Mouse (Mus musculus): ENCODE measurements around the gene Olfr706. TPM values are rescaled to one million over a fixed set of nuclear protein-coding genes. Genes with fewer than 3 reads are reported as not detected.

Gene Olfr706
- polyA plus RNA-seq (2012; rRNA removed): not detected in 2 replicates

GRCm38 (mm10) chr7:106888062-106888461 lies at the start of gene Olfr706:
Gene Olfr706, minus strand, starts transcription at chr7:106888162.

GRCm38 (mm10) chr7:106932119-106932518 lies 44.2 kb upstream of the Olfr706 start, which contains the start of gene Olfr709-ps1:
Gene Olfr709-ps1, minus strand, starts transcription at chr7:106932219.

GRCm38 (mm10) chr7:106907676-106908075 lies 19.7 kb upstream of the Olfr706 start, which contains the start of gene Olfr1532-ps1:
Gene Olfr1532-ps1, plus strand, starts transcription at chr7:106908001.

GRCm38 (mm10) chr7:106901141-106901540 lies 13.2 kb upstream of the Olfr706 start, which contains the start of gene Olfr707:
Gene Olfr707, minus strand, starts transcription at chr7:106901241.

GRCm38 (mm10) chr7:106876791-106877190 lies 11.2 kb downstream of the Olfr706 start, which contains the start of gene Olfr705:
Gene Olfr705, minus strand, starts transcription at chr7:106876891.

GRCm38 (mm10) chr7:106862885-106863284 lies 25.1 kb downstream of the Olfr706 start, which contains the start of gene Olfr704:
Gene Olfr704, plus strand, starts transcription at chr7:106863185.

GRCm38 (mm10) chr7:106843060-106843459 lies 44.9 kb downstream of the Olfr706 start, which contains the start of gene Olfr703:
Gene Olfr703, plus strand, starts transcription at chr7:106843360.

GRCm38 (mm10) chr7:106833793-106834192 lies 54.2 kb downstream of the Olfr706 start, which contains the start of gene Olfr702:
Gene Olfr702, minus strand, starts transcription at chr7:106833893.

Other genes with a start within 250 kb of the Olfr706 start
- gene Olfr693, start 207.6 kb downstream of the Olfr706 start, polyA plus RNA-seq (2012; rRNA removed): not detected in 2 replicates
- not detected in 2 replicates for gene Olfr694, start 196.3 kb downstream of the Olfr706 start, polyA plus RNA-seq (2012; rRNA removed)
- gene Olfr695, start 171.8 kb downstream of the Olfr706 start, polyA plus RNA-seq (2012; rRNA removed): not detected in 2 replicates
- not detected in 2 replicates for gene Olfr697, start 145.7 kb downstream of the Olfr706 start, polyA plus RNA-seq (2012; rRNA removed)
- gene Olfr698, start 132.8 kb downstream of the Olfr706 start, polyA plus RNA-seq (2012; rRNA removed): not detected in 2 replicates
- gene Olfr699, start 95.0 kb downstream of the Olfr706 start, polyA plus RNA-seq (2012; rRNA removed): not detected in 2 replicates
- gene Olfr700, start 79.3 kb downstream of the Olfr706 start, polyA plus RNA-seq (2012; rRNA removed): not detected in 2 replicates
- gene Olfr701, start 74.0 kb downstream of the Olfr706 start, polyA plus RNA-seq (2012; rRNA removed): not detected in 2 replicates
- gene Olfr702, start 54.3 kb downstream of the Olfr706 start, polyA plus RNA-seq (2012; rRNA removed): not detected in 2 replicates
- gene Olfr703, start 44.8 kb downstream of the Olfr706 start, polyA plus RNA-seq (2012; rRNA removed): not detected in 2 replicates
- not detected in 2 replicates for gene Olfr704, start 25.0 kb downstream of the Olfr706 start, polyA plus RNA-seq (2012; rRNA removed)
- gene Olfr705, start 11.3 kb downstream of the Olfr706 start, polyA plus RNA-seq (2012; rRNA removed): not detected in 2 replicates
- not detected in 2 replicates for gene Olfr707, start 13.1 kb upstream of the Olfr706 start, polyA plus RNA-seq (2012; rRNA removed)
- not detected in 2 replicates for gene Olfr1532-ps1, start 19.8 kb upstream of the Olfr706 start, polyA plus RNA-seq (2012; rRNA removed)
- gene Olfr709-ps1, start 44.1 kb upstream of the Olfr706 start, polyA plus RNA-seq (2012; rRNA removed): not detected in 2 replicates
- not detected in 2 replicates for gene Olfr710, start 60.1 kb upstream of the Olfr706 start, polyA plus RNA-seq (2012; rRNA removed)
- gene Olfr6, start 75.8 kb upstream of the Olfr706 start, polyA plus RNA-seq (2012; rRNA removed): not detected in 2 replicates
- not detected in 2 replicates for gene Olfr711, start 87.3 kb upstream of the Olfr706 start, polyA plus RNA-seq (2012; rRNA removed)
- not detected in 2 replicates for gene Olfr2, start 117.9 kb upstream of the Olfr706 start, polyA plus RNA-seq (2012; rRNA removed)
- not detected in 2 replicates for gene Olfr713, start 143.0 kb upstream of the Olfr706 start, polyA plus RNA-seq (2012; rRNA removed)
- gene Olfr714, start 182.8 kb upstream of the Olfr706 start, polyA plus RNA-seq (2012; rRNA removed): not detected in 2 replicates
- gene Olfr17, start 205.1 kb upstream of the Olfr706 start, polyA plus RNA-seq (2012; rRNA removed): not detected in 2 replicates
- not detected in 2 replicates for gene Olfr715b, start 222.2 kb upstream of the Olfr706 start, polyA plus RNA-seq (2012; rRNA removed)
- not detected in 2 replicates for gene Olfr715, start 242.9 kb upstream of the Olfr706 start, polyA plus RNA-seq (2012; rRNA removed)